Mouse (Mus musculus) kidney, adult 2 months (tissue): ENCODE measurements around the gene Xab2.

Experiments
- CTCF ChIP-seq: fragments of 200-500 bp; conservative IDR thresholded peaks from 2 replicates; pipeline ENCODE4 v1.5.1; 2011; ENCODE audit warnings: low read depth, mild to moderate bottlenecking, control low read depth, low read length, moderate library complexity, mixed read lengths; ENCODE audit not compliant: insufficient read depth, insufficient read length
- POLR2A ChIP-seq: fragments of 200-500 bp; IDR thresholded peaks from one replicate; pipeline ENCODE4 v1.6.1; 2011; ENCODE audit warnings: low read depth, low read length, control low read depth

DNA sequence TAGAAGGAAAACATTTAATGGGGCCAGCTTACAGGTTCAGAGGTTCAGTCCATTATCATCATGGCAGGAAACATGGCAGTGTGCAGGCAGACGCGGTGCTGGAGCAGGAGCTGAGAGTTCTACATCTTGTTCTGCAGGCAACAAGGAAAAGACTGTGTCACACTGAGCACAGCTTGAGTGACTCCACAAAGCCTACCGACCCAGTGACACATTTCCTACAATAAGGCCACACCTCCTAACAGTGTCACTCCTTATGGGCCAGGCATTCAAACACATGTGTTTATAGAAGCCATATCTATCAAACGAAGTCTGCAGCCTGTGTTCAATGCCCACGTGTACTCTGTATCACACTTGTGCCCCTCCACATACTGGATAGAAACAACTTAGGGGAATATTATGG lies 51.3 kb downstream of the Xab2 start:
- TF ChIP-seq CTCF (no peak), POLR2A (no peak)
